Mouse (Mus musculus) ES-Bruce4 (cell line): ENCODE results near the gene Hdgfl3. TPM values are rescaled to one million over a fixed set of nuclear protein-coding genes. Genes with fewer than 3 reads are reported as not detected.
"Not testable (repeated sequence)": the region's sequence is repeated elsewhere in the genome, so short reads cannot be mapped to it uniquely, and the experiment has no call there.

Source experiments
- H3K27ac ChIP-seq: 2 replicates; pipeline ENCODE4 v1.5.1; 2012; ENCODE audit warnings: low read length, inconsistent platforms; ENCODE audit not compliant: insufficient read depth
- H3K27me3 ChIP-seq: 2 replicates; pipeline ENCODE4 v1.6.1; 2012; ENCODE audit warnings: mild to moderate bottlenecking, low read length, inconsistent platforms; ENCODE audit not compliant: control insufficient read depth, poor library complexity, insufficient read depth, severe bottlenecking
- H3K36me3 ChIP-seq: 2 replicates; pipeline ENCODE4 v1.6.1; 2012; ENCODE audit warnings: inconsistent platforms, mild to moderate bottlenecking, low read length, moderate library complexity; ENCODE audit not compliant: control insufficient read depth, poor library complexity, insufficient read depth, severe bottlenecking
- H3K4me1 ChIP-seq: one replicate; pipeline ENCODE4 v1.8.1; 2011; ENCODE audit warnings: low read length; ENCODE audit not compliant: control insufficient read depth, insufficient read depth
- H3K4me3 ChIP-seq: 2 replicates; pipeline ENCODE4 v1.5.1; 2011; ENCODE audit warnings: low read depth, mild to moderate bottlenecking, low read length
- H3K9ac ChIP-seq: 2 replicates; pipeline ENCODE4 v1.6.1; 2012; ENCODE audit warnings: low read depth, mild to moderate bottlenecking, inconsistent platforms; ENCODE audit not compliant: poor library complexity, severe bottlenecking
- H3K9me3 ChIP-seq: replicated peaks from 2 replicates; pipeline ENCODE4 v1.6.1; 2012; ENCODE audit warnings: mild to moderate bottlenecking, low read length, inconsistent platforms; ENCODE audit not compliant: control insufficient read depth, poor library complexity, insufficient read depth, severe bottlenecking
- CTCF ChIP-seq: IDR thresholded peaks from one replicate; pipeline ENCODE4 v1.8.1; 2011; ENCODE audit warnings: low read depth, low read length
- EP300 ChIP-seq: IDR thresholded peaks from 2 replicates; pipeline ENCODE4 v1.6.1; 2011; ENCODE audit warnings: low read depth, low read length; ENCODE audit not compliant: insufficient read depth
- POLR2A ChIP-seq: IDR thresholded peaks from one replicate; pipeline ENCODE4 v1.8.1; 2011; ENCODE audit warnings: low read length; ENCODE audit not compliant: insufficient read depth
- polyA plus RNA-seq: library from polyadenylated mRNA; stranded (reverse); fragments of >200 nt; gene quantifications from 2 replicates; pipeline ENCODE4 v1.2.4, GENCODE M21; 2011; ENCODE audit warnings: low read depth; ENCODE audit not compliant: missing spikeins, insufficient read depth, insufficient read length

The Hdgfl3 gene
- polyA plus RNA-seq, 1 experiment: 8.3 TPM

DNA sequence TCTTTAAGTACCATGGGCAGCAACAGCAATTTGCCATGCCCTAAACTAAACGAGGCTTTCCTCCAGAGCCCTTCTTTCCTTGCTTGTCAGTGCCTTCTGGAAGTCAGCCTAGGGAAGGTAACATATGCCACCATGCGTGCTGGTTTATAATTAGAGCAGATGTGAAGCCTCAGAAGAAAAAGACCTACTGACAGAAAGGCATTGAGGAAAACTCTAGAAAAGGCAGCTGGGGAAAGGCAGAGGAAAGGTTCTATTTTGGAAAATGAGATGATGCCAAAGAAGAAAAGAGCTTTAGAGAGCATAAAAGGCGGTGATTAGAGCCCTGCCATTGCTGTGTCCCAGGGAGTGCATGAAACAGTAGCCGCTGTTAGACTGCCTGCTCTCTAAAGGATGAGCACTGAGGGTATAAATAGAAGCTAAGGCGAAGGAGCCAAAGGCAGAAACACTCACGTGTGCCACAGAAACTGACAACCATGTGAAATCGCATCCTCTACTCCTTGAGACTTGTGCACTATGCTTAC lies 93.6 kb downstream of the Hdgfl3 start:
- no peaks in the 10 kb centered on the region for H3K36me3 ChIP-seq
- H3K27me3 ChIP-seq: no peaks in the 10 kb centered on the region
- H3K27ac ChIP-seq: no peak overlapping the region
- H3K4me3 ChIP-seq: no peak overlapping the region
- H3K9ac ChIP-seq: no peak overlapping the region
- H3K4me1 ChIP-seq: no peaks in the 10 kb centered on the region
- TF ChIP-seq CTCF: no peak
- TF ChIP-seq POLR2A: no peak
- no peak for TF ChIP-seq EP300
- H3K9me3 ChIP-seq: no peaks in the 10 kb centered on the region; the same call in 1 of the 2 replicates

DNA sequence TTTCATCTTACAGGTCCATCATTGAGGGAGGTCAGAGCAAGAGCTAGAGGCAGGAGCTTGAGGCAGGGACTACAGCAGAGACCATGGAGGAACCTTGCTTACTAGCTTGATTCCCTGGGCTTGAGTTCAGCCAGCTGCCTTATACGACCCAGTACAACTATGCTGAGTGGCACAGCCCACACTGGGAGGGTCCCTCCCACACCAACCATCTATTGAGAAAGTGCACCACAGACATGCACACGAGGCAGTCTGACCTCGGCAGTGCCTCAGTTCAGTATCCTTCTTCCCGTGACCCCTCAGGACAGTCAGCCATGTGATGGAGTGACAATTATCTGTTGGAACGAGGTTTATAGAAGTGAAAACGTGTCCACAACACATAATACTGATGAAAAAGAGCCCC lies 94.5 kb downstream of the Hdgfl3 start:
- no peak overlapping the region for H3K4me3 ChIP-seq
- no peak for TF ChIP-seq CTCF
- no peak for TF ChIP-seq EP300
- H3K36me3 ChIP-seq: no peaks in the 10 kb centered on the region
- H3K27ac ChIP-seq: no peak overlapping the region
- H3K4me1 ChIP-seq: no peaks in the 10 kb centered on the region
- H3K9me3 ChIP-seq: no peaks in the 10 kb centered on the region; the same call in 1 of the 2 replicates
- no peaks in the 10 kb centered on the region for H3K27me3 ChIP-seq
- H3K9ac ChIP-seq: no peak overlapping the region

DNA sequence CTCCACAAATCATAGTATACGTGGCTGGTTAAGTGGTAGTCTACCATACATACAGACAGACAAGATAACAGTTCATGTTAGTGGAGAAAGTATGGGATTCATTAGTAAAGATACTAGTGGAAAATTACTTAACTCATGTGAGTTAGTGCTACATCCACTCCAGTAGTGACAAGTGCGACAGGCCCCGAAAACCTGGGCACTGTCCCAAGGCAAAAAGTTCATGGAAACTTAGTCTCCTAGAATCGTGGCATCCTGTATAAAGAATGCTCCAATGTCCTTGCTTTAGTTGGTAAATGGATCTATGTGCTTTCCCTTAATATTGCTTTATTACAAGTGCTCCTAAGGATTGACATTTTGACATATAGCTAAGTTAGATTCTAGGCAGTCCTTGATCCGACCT lies 96.5 kb downstream of the Hdgfl3 start:
- H3K9ac ChIP-seq, H3K4me1 ChIP-seq, H3K36me3 ChIP-seq, H3K4me3 ChIP-seq, H3K9me3 ChIP-seq, H3K27me3 ChIP-seq, H3K27ac ChIP-seq: not testable (repeated sequence)

DNA sequence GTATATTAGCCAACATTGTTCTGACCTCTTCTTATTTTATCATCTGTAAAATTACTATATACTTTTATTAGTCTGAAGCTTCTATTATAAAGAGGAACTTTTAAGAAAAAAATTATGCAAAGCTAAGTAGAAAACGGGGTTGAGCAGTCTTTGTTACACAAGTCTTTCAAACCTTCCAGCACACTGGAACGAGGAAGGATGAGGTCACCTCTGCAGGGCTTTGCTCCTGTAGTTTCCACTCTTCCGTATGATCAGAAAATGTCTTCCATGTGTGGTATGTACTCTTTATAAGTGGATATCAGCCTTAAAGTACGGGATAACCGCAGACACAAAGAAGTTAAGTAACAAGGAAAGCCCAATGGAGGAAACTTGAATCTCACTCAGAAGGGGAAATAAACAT lies 98.8 kb downstream of the Hdgfl3 start:
- Histone ChIP-seq H3K36me3 (no peaks in the 10 kb centered on the region), H3K9me3 (no peaks in the 10 kb centered on the region; the same call in 1 of the 2 replicates), H3K4me3 (no peak overlapping the region), H3K9ac (no peak overlapping the region), H3K4me1 (no peaks in the 10 kb centered on the region), H3K27ac (no peak overlapping the region), H3K27me3 (no peaks in the 10 kb centered on the region)
- TF ChIP-seq CTCF (no peak), POLR2A (no peak), EP300 (no peak)

DNA sequence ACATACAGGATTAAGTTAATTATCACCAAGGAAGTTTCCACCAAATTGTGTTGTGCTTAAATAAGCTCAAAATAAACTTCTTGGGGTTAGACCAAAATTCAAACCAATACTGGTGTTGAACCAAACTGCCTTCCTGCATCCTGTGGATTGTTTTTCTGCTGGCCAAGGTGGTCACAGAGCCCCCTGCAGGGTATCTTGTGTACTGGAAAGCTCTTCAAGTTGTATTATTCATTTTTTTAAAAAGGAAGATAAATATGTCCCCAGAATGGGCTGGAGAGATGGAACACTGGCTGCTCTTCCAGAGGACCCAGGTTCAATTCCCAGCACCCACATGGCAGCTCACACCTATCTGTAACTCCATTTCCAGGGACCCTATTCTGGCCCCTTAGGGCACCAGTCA lies 99.4 kb downstream of the Hdgfl3 start:
- no peaks in the 10 kb centered on the region for H3K27me3 ChIP-seq
- no peak for TF ChIP-seq CTCF
- TF ChIP-seq POLR2A: no peak

More for the DNA sequence above, 99.4 kb downstream of the Hdgfl3 start:
- H3K36me3 ChIP-seq: no peaks in the 10 kb centered on the region
- H3K27ac ChIP-seq: no peak overlapping the region
- no peak overlapping the region for H3K9ac ChIP-seq
- no peaks in the 10 kb centered on the region; the same call in 1 of the 2 replicates for H3K9me3 ChIP-seq
- no peaks in the 10 kb centered on the region for H3K4me1 ChIP-seq
- H3K4me3 ChIP-seq: no peak overlapping the region

Other genes starting within 250 kb of the Hdgfl3 start
- 9.2 and 9.9 TPM in 2 replicates for gene Homer2, start 226.9 kb downstream of the Hdgfl3 start, polyA plus RNA-seq
- 40.6 and 42.8 TPM in 2 replicates for gene Ramac, start 171.5 kb downstream of the Hdgfl3 start, polyA plus RNA-seq
- 32.6 and 34.0 TPM in 2 replicates for gene 3110040N11Rik, start 145.0 kb downstream of the Hdgfl3 start, polyA plus RNA-seq
- 150 and 152 TPM in 2 replicates for gene Btbd1, start 105.0 kb downstream of the Hdgfl3 start, polyA plus RNA-seq
- not detected in 2 replicates for gene Gm10160, start 78.7 kb downstream of the Hdgfl3 start, polyA plus RNA-seq
- gene Tm6sf1, start 75.5 kb downstream of the Hdgfl3 start, polyA plus RNA-seq: 9.7 and 10.1 TPM in 2 replicates
- gene Bnc1, start 57.8 kb upstream of the Hdgfl3 start, polyA plus RNA-seq: 0.30 TPM in 1 of 2 replicates, not detected in the other
- 16.8 and 20.9 TPM in 2 replicates for gene Sh3gl3, start 239.4 kb upstream of the Hdgfl3 start, polyA plus RNA-seq